Mouse (Mus musculus): Measurements from ENCODE around the gene Snapc4. TPM values are rescaled to one million over a fixed set of nuclear protein-coding genes. Genes with fewer than 3 reads are reported as not detected.
"Not testable (repeated sequence)": the region's sequence is repeated elsewhere in the genome, so short reads cannot be mapped to it uniquely, and the experiment has no call there.

Snapc4 gene
- total RNA-seq, 2 experiments from 2014 or later, result 54.0 to 71.0 TPM

DNA sequence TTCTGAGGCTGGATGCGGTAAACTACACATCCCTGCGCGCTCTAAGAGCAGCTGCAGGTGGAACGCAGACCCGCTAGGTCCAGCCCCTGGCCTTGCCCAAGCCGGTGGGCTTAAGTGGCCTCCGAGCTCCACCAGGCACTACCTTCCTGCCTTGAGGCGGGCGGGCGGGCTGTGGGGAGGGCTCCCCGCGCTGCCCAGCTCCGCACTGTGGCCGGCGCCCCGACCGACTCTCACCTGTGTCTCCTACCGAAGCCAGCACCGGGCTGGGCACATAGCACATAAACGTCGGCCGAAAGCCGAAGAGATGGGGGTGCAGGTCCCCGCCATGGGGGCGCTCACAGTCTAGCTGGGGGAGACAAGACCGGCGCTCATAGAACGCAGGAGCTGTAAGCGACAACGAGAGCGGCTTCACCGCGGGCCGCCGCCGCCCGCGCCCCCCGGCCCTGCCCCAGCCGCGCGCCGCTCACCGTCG, 8.3 kb upstream of the Snapc4 start:
- intact Hi-C loops (cut with DNase I), result loop anchor here (5.0 kb wide), 1 partner anchor 36 kb away; the partner anchor contains the start of gene Dnlz
- no peak for DNase-seq (ENCODE audit: low spot score in 2 of 2)

DNA sequence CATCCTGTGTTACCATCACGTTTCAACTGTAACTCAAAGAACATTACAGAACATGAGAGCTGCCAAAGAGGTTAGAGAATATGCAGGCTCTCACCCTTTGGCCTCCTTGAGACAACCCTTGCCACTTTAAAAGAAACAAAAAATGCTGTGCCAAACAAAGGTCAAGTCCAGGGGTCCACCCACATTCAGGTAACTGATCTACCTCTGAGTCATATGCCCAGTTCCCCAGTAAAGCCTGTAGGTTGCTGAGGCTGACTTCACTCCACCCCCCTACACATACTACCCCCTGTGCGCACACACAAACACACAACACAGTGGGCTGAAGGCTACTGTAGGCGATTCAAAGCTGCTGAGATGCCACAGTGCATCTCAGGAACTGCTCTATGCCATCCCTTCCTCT, 7.3 kb upstream of the Snapc4 start:
- no peak for DNase-seq (ENCODE audit: low spot score in 2 of 2)
- intact Hi-C loops (cut with DNase I), result loop anchor here (5.0 kb wide), 1 partner anchor 35 kb away; the partner anchor contains the start of gene Dnlz

DNA sequence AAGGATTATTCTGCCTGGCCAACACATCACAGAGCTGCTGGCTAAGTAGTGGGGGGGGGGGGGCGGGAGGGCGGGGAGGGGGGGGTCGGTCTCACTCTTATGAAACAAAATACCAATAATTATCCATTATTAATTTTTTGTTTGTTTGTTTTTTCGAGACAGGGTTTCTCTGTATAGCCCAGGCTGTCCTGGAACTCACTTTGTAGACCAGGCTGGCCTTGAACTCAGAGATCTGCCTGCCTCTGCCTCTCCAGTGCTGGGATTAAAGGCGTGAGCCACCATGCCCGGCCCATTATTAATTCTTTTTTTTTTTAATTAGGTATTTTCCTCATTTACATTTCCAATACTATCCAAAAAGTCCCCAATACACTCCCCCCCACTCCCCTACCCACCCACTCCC, 418 bp upstream of the Snapc4 start:
- intact Hi-C loops (cut with DNase I); DNase-seq (ENCODE audit: low spot score in 2 of 2): not testable (repeated sequence)

DNA sequence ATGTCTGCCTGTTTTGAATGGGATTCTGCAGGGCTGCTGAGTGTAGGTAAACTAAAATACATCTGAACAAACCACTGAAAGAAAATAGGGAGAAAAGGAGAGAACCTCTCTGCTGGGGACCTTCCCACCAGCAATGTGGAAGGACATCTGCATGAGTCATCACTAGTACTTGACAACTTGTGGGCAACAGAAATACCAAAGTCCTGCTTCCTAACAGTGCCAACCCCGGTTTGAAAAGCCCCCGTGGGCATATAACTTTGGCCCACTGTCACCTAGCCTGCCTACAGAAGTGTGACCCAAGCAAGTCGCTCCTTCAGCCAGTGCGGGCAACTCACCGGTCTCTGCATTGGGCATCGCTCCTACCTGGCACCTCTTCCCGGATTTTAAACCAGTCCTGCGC, 8.1 kb downstream of the Snapc4 start:
- intact Hi-C loops (cut with DNase I), result no loop called here
- DNase-seq (ENCODE audit: low spot score in 2 of 2), result no peak

DNA sequence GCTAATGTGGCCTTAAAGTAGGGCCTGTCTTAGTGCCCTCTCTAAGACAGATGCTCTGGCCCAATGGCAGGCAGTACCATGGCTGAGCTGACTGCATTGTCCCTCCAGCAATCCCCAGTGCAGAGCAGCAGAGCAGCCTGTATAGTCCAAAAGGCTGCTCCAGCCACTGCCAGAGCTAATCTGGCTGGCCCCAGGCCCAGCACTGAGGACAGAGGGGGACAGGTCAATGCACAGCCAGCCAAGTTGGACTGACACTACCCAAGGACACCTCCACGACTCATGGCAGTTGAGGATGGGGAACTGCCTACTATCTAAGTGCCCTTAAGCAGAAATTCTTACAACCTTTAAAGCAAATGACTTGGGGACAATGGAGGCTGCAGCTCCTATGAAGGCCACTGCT, 11.9 kb downstream of the Snapc4 start:
- DNase-seq (ENCODE audit: low spot score in 2 of 2), result no peak
- intact Hi-C loops (cut with DNase I), result no loop called here

DNA sequence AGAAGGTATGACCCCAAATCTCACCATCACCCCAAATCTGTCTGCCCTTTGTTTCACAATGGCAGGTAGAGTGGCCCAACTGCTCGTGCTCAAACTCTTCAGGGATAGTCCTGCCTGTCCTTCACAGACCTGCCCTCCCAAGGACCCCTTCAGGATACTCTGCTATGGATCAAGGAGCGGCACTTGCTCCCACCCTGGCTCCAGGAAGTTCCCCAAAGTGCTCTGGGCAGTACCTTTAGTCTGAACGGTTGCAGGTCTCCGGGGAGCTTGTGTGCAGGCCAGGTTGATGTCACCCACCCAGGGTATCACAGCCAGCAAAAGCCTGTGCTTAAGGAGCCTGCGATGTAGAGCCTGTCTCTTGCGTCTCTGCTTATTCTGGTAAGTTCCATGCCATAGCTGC, 12.5 kb downstream of the Snapc4 start:
- DNase-seq (ENCODE audit: low spot score in 2 of 2), result no peak
- intact Hi-C loops (cut with DNase I), result no loop called here

DNA sequence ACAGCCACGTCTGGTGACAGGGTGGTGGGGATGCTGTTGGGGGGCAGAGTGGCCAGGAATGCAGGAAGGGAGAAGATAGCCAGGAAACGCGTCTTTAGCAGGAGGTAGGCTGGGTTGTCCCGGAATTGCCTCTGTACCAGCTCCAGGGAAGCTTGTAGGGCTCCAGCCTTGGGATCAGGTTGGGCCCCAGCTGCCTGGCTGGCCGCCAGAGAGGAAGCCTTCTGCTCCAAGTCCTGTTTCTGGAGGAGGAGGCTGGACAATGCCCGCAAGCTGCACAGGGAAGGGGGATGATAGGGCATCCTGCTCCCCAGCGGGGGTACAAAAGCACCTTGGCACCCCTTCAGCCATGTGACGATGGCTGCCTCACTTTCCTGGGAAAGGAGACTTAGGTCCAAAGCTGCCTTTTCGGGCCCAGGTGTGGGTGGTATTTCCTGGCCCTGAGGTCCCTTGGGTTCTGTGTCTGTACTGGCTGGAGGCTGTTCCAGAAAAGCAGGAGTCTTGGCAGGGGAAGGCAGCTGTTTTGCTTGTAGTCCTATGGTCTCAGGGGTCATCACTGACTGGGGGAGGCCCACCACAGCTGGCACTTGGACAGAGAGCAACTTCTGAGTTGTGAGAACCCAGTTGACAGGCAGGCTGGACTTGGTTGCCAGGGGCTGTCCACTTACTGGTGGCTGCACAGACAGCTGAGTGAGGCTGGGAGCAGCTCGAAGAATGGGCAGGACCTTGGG, 15.6 kb downstream of the Snapc4 start:
- DNase-seq (ENCODE audit: low spot score in 2 of 2), result no peak
- intact Hi-C loops (cut with DNase I), result no loop called here

DNA sequence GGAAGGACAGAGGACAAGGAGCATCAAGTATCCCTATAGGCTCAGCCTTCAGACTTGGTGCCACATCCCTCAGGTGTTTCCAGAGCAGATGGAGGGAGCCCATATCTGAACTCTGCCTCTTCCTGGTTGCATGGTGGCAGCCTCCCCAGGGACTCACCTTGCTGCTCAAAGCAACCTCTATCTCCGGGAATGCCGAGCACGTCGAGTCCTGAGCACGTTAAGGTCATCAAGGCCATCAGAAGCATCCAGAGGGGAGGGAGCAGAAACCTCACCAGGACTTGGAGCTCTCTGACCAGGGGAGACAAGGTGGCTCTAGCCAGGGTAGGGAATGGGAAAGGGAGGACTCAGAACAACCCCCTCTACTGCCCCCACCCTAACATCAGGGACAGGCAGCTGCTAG, 17.0 kb downstream of the Snapc4 start:
- intact Hi-C loops (cut with DNase I), result no loop called here
- DNase-seq (ENCODE audit: low spot score in 2 of 2), result no peak

DNA sequence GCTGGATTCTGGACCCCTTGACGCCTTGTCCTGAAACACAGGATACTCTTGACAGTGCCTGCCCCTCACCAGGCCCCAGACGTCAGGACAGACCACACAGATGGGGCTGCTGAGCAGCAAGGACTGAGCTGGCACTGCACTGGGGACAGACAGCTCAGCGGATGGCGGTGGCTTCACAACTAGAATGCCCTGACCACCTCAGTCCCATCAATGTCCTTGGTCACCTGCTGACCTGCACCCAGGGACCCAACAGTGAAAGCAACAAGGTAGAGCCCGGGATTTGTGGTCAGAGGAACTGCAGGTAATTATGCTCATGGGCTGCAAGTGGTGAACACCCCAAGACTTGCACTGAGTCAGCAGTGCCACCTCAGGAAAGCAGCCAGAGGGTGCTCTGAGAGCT, 17.5 kb downstream of the Snapc4 start:
- intact Hi-C loops (cut with DNase I), result no loop called here
- no peak for DNase-seq (ENCODE audit: low spot score in 2 of 2)

DNA sequence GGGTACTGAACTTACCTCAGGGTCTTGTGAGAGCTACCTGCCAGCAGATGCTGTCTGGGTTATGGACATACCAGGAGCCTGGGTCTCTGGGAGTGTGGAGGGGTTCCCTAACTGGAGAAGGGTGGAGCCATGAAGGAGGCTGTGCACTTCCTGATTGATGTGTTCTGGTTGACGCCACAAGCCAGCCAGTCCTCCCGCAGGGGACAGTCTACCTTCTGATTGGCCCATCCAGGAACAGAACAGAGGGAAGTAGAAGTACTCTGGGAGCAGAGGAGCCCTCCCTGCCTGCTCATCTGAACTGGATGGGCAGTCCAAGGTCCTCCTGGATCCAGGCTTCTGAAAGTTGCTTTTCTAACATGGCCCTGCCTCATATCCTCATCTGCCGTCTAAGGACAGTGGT, 19.7 kb downstream of the Snapc4 start, which contains the start of gene Card9:
Card9 (minus strand) TSS at position 147 of the 400 bp plus-strand sequence.
- DNase-seq (ENCODE audit: low spot score in 2 of 2), result no peak
- intact Hi-C loops (cut with DNase I), result no loop called here

DNA sequence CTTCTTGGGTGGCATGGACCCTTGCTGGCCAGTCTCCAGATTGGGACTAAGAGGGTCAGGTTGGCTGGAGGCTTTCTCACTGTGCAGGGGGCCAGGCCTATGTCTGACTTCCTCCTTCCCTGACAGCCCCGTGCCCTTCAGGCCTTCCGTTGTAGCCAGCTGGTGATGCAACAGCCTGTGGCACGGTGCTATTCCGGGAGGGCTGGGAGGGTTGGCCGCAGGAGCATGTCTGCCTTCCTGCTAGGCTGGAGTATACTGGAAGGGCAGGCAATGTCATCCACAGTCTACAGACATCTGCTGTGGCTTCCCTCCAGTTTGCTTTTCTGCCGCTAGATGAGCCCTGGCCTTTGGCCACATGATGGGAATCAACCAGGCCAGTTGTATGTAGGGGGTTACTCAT, 20.5 kb downstream of the Snapc4 start:
- DNase-seq (ENCODE audit: low spot score in 2 of 2), result no peak
- intact Hi-C loops (cut with DNase I), result no loop called here

DNA sequence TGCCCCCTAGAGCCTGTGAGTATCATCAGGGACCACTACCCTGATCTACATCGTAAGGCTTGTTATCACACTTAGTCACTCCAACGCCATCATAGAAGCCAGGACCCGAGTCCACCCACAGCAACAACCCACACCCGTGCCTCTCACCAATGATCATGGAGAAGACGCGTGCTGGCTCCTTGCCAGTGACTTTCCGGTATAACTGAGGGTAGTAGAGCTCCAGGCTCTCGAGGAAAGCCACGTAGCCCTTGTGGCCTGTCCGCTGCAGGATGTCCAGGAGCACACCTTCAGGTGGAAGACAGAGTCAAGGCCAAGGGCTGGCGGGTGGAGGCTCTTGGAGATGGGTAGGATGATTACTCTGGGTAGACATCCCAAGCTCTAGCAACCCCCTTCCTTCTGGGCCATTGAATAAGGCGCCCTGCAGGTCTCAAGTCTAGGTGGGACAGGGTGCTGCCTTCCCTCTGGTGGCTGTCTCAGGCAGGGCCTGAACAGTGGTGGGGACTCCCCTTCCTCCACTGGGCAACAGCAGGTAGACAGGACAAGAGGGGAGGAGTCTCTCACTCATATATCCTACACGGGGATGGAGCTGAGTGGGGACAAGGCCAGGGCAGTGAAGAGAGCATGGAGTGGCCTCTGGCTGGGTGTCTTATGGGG, 21.7 kb downstream of the Snapc4 start:
- intact Hi-C loops (cut with DNase I), result no loop called here
- DNase-seq (ENCODE audit: low spot score in 2 of 2), result no peak

DNA sequence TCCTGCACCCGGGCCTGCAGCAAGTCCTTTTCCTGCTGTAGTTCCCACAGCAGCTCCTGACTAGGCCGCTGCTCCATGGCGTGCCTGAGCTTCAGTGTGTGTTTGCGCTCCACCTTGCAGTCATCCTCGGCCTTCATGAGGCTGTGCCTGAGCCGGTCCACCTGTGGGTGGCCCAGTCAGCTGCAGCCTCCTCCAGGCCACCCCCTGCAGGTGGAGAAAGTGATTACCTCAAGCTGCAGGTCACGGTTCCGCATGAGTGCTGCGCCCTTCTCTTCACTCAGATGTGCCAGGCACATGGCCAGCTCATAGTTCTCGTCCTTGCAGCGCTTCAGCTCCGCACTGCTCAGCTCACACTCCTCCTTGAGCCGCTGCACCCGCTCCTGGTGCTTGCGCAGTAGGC, 23.0 kb downstream of the Snapc4 start:
- DNase-seq (ENCODE audit: low spot score in 2 of 2), result no peak
- intact Hi-C loops (cut with DNase I), result no loop called here

DNA sequence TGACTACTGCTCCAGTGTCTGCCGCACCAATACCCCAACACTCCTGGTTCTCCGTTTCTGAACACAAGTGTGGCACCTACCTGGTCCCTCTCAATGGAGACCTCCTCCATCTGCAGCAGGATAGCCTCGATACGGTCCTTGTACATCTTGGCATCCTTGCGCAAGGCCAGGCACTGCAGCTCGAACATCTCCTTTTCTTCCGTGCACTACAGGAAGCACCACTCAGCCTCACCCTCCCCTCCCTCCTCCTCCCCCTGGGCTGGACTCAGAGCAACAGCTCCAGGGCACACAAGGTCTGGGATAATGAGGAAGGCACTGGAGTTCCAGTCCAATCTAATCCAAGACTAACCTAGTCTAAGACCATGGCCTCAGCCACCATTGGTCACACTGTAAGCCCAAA, 23.8 kb downstream of the Snapc4 start:
- DNase-seq (ENCODE audit: low spot score in 2 of 2), result no peak
- intact Hi-C loops (cut with DNase I), result no loop called here

DNA sequence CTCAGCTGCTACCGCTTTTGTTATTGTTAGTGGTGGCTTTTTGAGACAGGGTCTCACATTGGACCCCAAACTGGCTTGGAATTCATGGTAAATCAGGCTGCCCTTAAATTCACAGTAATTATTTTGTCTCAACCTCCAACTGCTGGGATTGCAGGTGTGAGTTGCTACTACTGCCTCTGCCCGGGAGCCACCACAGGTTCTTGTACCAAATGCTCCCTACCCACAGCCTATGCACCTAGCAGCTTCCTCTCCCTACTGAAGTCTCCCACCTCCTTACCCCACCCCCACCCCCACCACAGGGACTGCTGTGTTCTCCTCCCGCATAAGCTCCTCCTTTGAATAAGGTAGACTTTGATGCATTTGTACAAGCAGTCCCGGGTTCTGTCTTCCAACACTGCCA, 24.2 kb downstream of the Snapc4 start:
- intact Hi-C loops (cut with DNase I), result no loop called here
- DNase-seq (ENCODE audit: low spot score in 2 of 2), result no peak

DNA sequence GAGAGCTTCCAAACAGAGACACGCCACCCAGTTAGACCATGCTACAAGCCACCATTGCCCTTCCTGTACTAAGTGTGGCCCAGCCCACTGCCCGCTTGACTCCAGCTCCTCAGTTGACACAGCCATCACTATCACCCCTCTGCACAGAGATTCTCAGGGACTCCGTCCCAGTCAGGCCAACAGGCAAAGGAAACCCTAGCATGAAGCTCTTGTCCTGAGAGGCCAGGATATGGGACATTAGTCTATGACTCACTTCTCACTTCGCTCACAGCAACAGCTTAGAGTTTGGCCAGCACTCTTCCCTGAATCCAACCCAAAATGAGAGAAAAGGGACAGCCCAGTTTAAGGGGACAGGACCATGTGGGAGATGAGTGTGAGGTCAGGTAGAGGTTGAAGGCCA, 26.1 kb downstream of the Snapc4 start:
- intact Hi-C loops (cut with DNase I), result loop anchor here (5.0 kb wide), 1 partner anchor 33 kb away; the partner anchor contains the start of genes Entr1 and Pmpca
- no peak for DNase-seq (ENCODE audit: low spot score in 2 of 2)

DNA sequence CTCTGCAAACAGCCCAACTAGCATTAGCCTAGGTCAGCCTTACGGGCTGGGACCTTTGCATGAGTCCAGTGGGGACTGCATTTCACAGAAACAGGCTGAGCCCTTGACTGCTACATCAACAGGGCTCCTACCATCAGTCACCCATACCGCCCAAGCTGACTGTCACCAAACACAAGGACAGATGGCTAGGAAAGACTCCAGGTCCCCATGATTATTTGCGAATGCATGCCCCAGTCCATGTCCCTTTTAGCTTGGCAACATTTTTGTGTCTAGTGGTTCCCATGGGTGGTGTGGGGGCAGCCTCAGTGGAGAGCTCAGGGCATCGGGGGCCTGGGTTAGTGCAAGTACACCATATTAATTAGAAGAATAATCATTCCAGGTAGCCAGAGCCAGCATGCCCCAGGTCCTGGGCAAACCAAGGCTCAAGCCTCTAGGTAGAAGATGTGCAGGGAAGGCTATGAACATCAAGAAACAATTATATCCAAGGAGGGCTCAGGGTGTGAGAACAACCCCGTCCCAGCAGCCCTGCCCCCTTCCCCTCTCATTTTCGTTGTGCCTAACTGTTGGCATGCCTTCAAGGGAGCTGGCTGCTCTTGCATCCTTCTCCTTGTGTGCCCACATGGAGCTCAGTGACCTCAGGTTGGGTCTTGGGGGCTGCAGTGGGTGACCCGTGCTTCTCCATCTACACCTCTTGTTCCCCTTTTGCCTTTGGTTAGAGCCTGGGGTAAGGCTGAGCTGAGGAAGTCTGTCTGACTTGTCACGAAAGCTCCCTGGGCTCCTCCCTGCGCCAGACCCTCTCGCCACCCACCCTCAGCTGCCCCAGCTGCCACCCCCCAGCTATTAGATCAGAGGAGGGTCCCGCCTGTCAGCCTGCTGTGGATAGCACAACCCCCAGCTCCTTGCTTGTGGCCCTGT, 27.1 kb downstream of the Snapc4 start:
- no peak for DNase-seq (ENCODE audit: low spot score in 2 of 2)
- intact Hi-C loops (cut with DNase I), result loop anchor here (2.0 to 5.0 kb wide), 2 partner anchors 34 to 53 kb away; partner anchors contain the start of genes Entr1 and Pmpca

DNA sequence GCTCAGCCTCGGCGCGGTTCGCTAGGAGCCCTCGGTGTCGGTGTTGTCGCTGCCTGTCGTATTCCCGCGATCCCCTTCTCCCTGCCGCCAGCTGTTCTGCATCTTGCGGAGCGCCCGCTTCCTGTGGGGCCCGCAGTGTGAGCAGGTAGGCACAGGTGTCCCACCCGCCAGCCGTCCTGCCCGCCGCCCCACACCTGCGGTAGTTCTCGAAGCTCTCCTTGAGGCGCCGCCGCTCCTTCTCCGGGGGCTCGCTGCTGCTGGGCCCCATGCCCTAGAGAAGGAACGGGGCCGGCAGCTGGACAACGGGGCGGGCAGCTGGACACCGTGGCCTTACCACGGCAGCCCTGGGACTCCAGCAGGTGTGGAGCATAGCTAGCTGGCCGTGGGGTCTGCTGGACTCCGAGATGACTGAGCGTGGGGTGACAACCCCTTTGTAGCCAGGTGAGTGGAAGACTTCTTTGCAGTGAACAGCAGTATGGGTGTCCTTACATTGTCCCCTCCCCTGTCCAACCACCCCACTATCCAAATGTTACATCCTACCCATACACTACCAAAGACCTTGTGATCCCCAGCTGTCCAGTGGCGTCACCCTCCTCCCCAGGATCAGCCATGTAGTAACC, 28.1 kb downstream of the Snapc4 start:
- DNase-seq (ENCODE audit: low spot score in 2 of 2), result peak; percentile 57 to 58
- intact Hi-C loops (cut with DNase I), result loop anchor here (2.0 to 5.0 kb wide), 2 partner anchors 35 to 52 kb away; partner anchors contain the start of genes Entr1 and Pmpca
